Mouse (Mus musculus): ENCODE data around the gene Gna15. TPM values are rescaled to one million over a fixed set of nuclear protein-coding genes. Genes with fewer than 3 reads are reported as not detected.

Gna15 gene
- polyA plus RNA-seq, 1 experiment from 2014 or later: 1.0 TPM

DNA sequence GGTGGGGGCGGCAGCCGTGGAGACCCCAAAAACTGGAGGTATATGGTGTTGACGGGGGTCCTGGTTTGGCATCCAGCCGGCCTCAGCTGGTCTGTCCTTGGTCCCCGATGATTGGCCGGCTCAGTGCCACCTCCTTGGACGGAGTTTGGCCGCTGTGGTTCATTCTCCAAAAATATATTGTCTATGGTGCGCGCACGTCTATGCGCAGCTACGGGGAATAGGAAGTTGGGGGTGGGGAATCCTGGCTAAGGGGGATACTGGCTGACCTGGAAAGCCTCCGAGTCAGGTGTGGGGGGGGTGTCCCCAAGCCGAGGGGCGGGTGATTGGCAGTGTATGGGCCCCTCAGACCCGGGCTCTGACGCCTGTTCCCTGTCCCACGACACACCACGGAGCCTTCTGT lies 63.6 kb downstream of the Gna15 start:
- WGBS: 41% methylated on average over 20 of the region's 20 CpGs
- Histone ChIP-seq H3K36me3 (0 out of 2 replicates have a peak, but pooled peaks cover 3% of the 10 kb centered on the region), H3K4me3 (no peak overlapping the region), H3K4me1 (peaks cover 20% of the 10 kb centered on the region), H3K27me3 (peaks cover 95% of the 10 kb centered on the region), H3K9ac (replicated peaks) (no peak overlapping the region), H3K27ac (replicated peaks) (no peak overlapping the region), H3K9me3 (no peaks in the 10 kb centered on the region), H3K4me2 (replicated peaks) (no peak overlapping the region)
- no peak for ATAC-seq (ENCODE audit: low FRiP score, low read depth)

DNA sequence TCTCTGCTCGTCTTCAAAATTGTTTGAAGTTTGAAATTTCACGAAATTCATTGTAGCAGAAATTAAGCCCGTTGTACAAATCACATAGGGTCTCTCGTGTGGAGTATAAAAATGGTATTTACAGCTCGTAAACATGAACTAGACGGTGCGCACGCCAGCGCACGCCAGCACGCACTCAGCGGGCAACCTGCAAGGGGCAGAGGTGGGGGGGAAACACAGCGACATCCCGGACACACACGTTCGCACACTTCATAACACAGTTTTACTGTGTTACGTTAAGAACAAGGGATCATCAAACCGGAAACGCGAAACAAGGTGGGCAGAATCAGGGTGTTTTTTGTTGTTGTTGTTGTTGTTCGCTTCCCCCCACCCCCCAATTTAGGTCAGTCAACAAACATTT lies 64.6 kb downstream of the Gna15 start:
- Histone ChIP-seq H3K4me1 (peaks cover 10% of the 10 kb centered on the region; the same call in 1 of the 2 replicates), H3K27ac (replicated peaks) (no peak overlapping the region), H3K9me3 (no peaks in the 10 kb centered on the region), H3K4me3 (no peak overlapping the region), H3K4me2 (replicated peaks) (no peak overlapping the region), H3K36me3 (0 out of 2 replicates have a peak, but pooled peaks cover 3% of the 10 kb centered on the region), H3K27me3 (peaks cover 96% of the 10 kb centered on the region), H3K9ac (replicated peaks) (no peak overlapping the region)
- 74% methylated on average over 21 of the region's 21 CpGs for WGBS
- no peak for ATAC-seq (ENCODE audit: low FRiP score, low read depth)

DNA sequence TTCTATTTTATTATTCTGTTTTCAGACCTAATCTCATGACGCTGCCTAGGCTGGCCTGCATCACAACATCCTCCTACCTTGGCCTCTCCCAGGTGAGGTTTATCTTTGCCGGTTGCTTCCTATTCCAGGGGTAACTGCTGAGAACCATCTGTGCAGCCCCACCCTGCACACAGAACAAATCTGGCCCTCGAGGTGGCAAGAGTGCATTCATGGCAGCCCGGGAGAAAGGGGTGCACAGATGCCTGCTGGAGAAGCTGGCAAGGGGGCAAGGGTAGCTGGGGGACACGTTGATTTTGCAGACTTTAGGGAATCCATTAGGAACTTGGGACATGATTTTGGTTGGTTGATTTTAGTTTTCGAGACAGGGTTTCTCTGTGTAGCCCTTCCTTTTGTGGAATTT lies 65.8 kb downstream of the Gna15 start:
- no peak overlapping the region for H3K4me2 ChIP-seq (replicated peaks)
- 0 out of 2 replicates have a peak, but pooled peaks cover 3% of the 10 kb centered on the region for H3K36me3 ChIP-seq
- 0 out of 2 replicates have a peak, but pooled peaks cover 5% of the 10 kb centered on the region for H3K4me1 ChIP-seq
- ATAC-seq (ENCODE audit: low FRiP score, low read depth): no peak
- WGBS: 87% methylated on average over 6 of the region's 6 CpGs
- H3K27ac ChIP-seq (replicated peaks): no peak overlapping the region
- H3K9me3 ChIP-seq: no peaks in the 10 kb centered on the region
- no peak overlapping the region for H3K9ac ChIP-seq (replicated peaks)
- H3K27me3 ChIP-seq: peaks cover 96% of the 10 kb centered on the region
- H3K4me3 ChIP-seq: no peak overlapping the region

DNA sequence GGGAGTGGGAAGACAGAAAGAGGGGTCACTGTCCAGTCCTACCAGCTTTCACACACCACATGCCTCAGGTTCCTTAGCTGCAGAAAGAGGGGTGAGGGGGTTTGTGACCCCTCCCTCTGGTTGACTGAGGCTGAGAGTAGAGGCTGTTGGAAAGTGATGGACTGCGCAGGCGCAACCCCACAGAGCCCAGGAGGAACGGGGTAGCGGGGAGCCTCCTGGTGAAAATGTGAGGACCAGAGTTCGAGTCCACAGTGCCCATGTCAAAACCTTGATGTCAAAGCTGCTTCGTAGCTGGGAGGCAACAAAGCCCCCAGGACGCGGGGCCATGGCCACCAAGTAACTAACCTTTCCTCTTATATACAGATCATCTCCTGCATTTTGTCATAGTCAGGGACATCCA lies 66.4 kb downstream of the Gna15 start:
- no peaks in the 10 kb centered on the region for H3K9me3 ChIP-seq
- H3K4me3 ChIP-seq: no peak overlapping the region
- H3K27ac ChIP-seq (replicated peaks): no peak overlapping the region
- H3K4me1 ChIP-seq: 0 out of 2 replicates have a peak, but pooled peaks cover 5% of the 10 kb centered on the region
- no peak for ATAC-seq (ENCODE audit: low FRiP score, low read depth)
- no peak overlapping the region for H3K4me2 ChIP-seq (replicated peaks)
- WGBS: 84% methylated on average over 8 of the region's 8 CpGs
- peaks cover 96% of the 10 kb centered on the region for H3K27me3 ChIP-seq
- 0 out of 2 replicates have a peak, but pooled peaks cover 3% of the 10 kb centered on the region for H3K36me3 ChIP-seq
- H3K9ac ChIP-seq (replicated peaks): no peak overlapping the region

DNA sequence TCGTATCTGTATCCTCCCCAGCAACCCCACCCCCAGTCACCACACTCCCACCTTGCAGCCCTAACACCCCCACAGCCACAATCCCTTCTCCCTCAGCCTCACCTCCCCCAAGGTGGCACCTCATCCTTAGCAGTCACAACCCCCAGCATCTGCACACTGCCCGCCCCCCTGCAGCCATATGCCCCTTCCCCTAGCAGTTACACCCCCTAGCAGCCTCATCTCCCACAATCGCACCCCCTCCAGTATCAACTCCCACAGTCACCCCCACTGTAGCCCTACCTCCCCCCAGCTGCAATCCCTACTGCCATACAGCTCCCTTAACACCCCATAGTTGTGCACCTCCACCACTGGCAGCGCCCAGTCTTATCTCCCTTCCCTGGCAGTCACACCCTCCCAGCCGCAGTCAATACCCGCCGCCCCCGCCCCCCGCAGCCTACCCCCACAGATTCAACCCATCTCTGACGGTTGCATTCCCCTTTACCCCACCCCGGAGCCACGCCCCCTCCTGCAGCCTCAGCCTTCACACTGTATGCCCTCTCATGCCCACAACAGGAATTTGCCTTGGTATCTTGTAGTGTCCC lies 67.0 kb downstream of the Gna15 start:
- no peaks in the 10 kb centered on the region for H3K9me3 ChIP-seq
- 0 out of 2 replicates have a peak, but pooled peaks cover 4% of the 10 kb centered on the region for H3K4me1 ChIP-seq
- peaks cover 96% of the 10 kb centered on the region for H3K27me3 ChIP-seq
- ATAC-seq (ENCODE audit: low FRiP score, low read depth): no peak
- no peak overlapping the region for H3K4me3 ChIP-seq
- no peak overlapping the region for H3K27ac ChIP-seq (replicated peaks)
- no peak overlapping the region for H3K9ac ChIP-seq (replicated peaks)
- 56% methylated on average over 12 of the region's 12 CpGs for WGBS
- H3K36me3 ChIP-seq: 0 out of 2 replicates have a peak, but pooled peaks cover 3% of the 10 kb centered on the region
- H3K4me2 ChIP-seq (replicated peaks): no peak overlapping the region

DNA sequence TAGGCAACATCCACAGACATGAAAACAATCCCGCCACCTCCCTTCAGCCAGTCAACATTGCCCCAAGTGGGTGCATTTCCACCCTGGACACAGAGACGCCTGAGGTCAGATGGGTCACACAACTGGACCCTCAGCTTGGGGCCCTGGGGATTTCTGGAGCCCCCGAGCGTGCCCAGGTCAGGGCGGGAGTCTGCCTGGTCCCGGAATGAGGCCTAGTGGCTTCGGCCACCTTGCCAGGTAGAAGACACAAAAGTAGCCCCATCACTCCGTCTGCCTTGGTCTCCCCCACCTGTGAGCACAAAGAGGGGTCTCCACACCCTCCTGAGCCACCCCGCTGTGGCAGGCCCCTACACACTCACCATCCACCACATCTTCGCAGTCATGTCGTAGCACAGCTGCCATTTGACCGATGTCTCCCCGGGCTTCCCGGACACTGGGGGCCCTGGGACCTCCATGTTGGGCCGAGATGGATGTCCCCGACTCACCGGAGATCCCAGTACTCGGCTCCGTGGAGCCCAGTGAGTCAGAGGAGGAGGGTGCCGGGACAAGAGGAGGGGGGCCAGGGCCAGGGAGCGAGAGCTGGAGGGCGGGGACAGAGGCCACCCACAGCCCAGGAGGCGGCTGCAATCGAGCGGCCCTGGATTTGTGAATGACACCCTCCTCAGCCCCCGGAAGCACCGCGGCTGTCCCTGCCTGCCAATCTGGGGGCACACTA lies 68.7 kb downstream of the Gna15 start, which contains the start of gene Nfic:
Gene Nfic (minus strand): TSS at position 455 of the 715 bp plus-strand sequence.
- Histone ChIP-seq H3K9me3 (no peaks in the 10 kb centered on the region), H3K4me3 (no peak within 1 kb of the TSS), H3K36me3 (no peaks in the 10 kb centered on the region), H3K27me3 (peaks cover 95% of the 10 kb centered on the region), H3K9ac (replicated peaks) (no peak within 1 kb of the TSS), H3K4me1 (0 out of 2 replicates have a peak, but pooled peaks cover 2% of the 10 kb centered on the region), H3K4me2 (replicated peaks) (no peak within 1 kb of the TSS), H3K27ac (replicated peaks) (no peak within 1 kb of the TSS)
- ATAC-seq (ENCODE audit: low FRiP score, low read depth): no peak
- WGBS: 69% methylated on average over 28 of the region's 28 CpGs

DNA sequence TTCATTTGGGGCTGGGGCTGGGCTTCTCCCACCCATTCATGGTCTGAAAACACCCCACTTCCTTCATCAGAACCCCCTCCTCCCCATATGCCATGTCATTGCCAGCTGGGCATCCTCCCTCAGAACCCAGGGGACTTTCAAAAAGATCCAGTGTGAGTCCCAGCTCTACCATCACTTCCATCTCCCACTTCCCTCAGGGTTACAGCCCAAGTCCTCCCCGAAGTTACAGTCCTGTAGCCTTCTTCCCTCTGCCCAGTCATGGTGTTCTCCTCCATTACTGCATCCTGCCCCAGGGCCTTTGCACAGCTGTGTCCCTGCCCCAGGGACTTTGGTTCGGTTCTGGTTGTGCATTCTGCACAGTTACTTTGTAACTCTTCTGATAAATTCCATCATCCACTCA lies 69.9 kb downstream of the Gna15 start:
- peaks cover 85% of the 10 kb centered on the region for H3K27me3 ChIP-seq
- H3K27ac ChIP-seq (replicated peaks): no peak overlapping the region
- H3K9me3 ChIP-seq: no peaks in the 10 kb centered on the region
- ATAC-seq (ENCODE audit: low FRiP score, low read depth): no peak
- H3K4me2 ChIP-seq (replicated peaks): no peak overlapping the region
- H3K9ac ChIP-seq (replicated peaks): no peak overlapping the region
- no peaks in the 10 kb centered on the region for H3K36me3 ChIP-seq
- no peaks in the 10 kb centered on the region for H3K4me1 ChIP-seq
- H3K4me3 ChIP-seq: no peak overlapping the region
- 82% methylated on average over 2 of the region's 2 CpGs for WGBS

DNA sequence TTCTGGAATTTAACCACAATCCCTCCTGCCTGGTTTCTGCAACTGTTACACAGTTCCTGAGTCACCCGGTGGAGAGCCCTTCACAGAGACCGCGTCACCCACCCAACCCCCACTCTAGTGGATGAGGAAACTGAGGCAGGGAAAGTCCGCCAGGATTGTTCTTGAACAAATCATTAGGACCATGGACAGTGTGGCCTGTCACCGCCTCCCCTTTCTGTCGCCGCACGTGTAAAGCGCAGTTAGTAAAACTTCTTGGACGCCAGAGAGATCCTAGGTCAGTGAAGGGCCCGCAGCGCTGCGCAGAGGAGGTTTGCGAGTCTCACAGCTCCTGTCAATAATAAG lies 71.1 kb downstream of the Gna15 start:
- H3K9me3 ChIP-seq: no peaks in the 10 kb centered on the region
- no peaks in the 10 kb centered on the region for H3K36me3 ChIP-seq
- no peak overlapping the region for H3K27ac ChIP-seq (replicated peaks)
- H3K27me3 ChIP-seq: peaks cover 75% of the 10 kb centered on the region
- no peak overlapping the region for H3K9ac ChIP-seq (replicated peaks)
- ATAC-seq (ENCODE audit: low FRiP score, low read depth): no peak
- no peaks in the 10 kb centered on the region for H3K4me1 ChIP-seq
- 3% methylated on average over 14 of the region's 14 CpGs for WGBS
- H3K4me3 ChIP-seq: no peak overlapping the region
- no peak overlapping the region for H3K4me2 ChIP-seq (replicated peaks)

Small RNA genes lying within 50 kb of the gene (microRNA-seq; reads per million reads assigned to microRNA genes)
- not detected for gene Gm25595

Other genes starting within 250 kb of the Gna15 start
- 6.6 and 7.5 TPM in 2 replicates for gene Tjp3, start 232.6 kb downstream of the Gna15 start, polyA plus RNA-seq (2016; fragmentation: Nextera tagmentation; extraction: Ambion mirVana)
- gene Pip5k1c, start 231.3 kb downstream of the Gna15 start, polyA plus RNA-seq (2016; fragmentation: Nextera tagmentation; extraction: Ambion mirVana): 89.9 and 92.6 TPM in 2 replicates
- 58.8 and 60.5 TPM in 2 replicates for gene Cactin, start 203.1 kb downstream of the Gna15 start, polyA plus RNA-seq (2016; fragmentation: Nextera tagmentation; extraction: Ambion mirVana)
- gene Tbxa2r, start 195.5 kb downstream of the Gna15 start, polyA plus RNA-seq (2016; fragmentation: Nextera tagmentation; extraction: Ambion mirVana): 3.7 and 4.4 TPM in 2 replicates
- not detected in 2 replicates for gene Gipc3, start 181.0 kb downstream of the Gna15 start, polyA plus RNA-seq (2016; fragmentation: Nextera tagmentation; extraction: Ambion mirVana)
- 90.8 and 97.9 TPM in 2 replicates for gene Hmg20b, start 173.7 kb downstream of the Gna15 start, polyA plus RNA-seq (2016; fragmentation: Nextera tagmentation; extraction: Ambion mirVana)
- 12.0 and 13.7 TPM in 2 replicates for gene Mfsd12, start 166.7 kb downstream of the Gna15 start, polyA plus RNA-seq (2016; fragmentation: Nextera tagmentation; extraction: Ambion mirVana)
- 0.34 and 0.92 TPM in 2 replicates for gene 4930404N11Rik, start 158.4 kb downstream of the Gna15 start, polyA plus RNA-seq (2016; fragmentation: Nextera tagmentation; extraction: Ambion mirVana)
- gene Fzr1, start 145.7 kb downstream of the Gna15 start, polyA plus RNA-seq (2016; fragmentation: Nextera tagmentation; extraction: Ambion mirVana): 135 and 139 TPM in 2 replicates
- gene Dohh, start 139.8 kb downstream of the Gna15 start, polyA plus RNA-seq (2016; fragmentation: Nextera tagmentation; extraction: Ambion mirVana): 63.5 and 67.2 TPM in 2 replicates
- gene Gm48551, start 139.8 kb downstream of the Gna15 start, polyA plus RNA-seq (2016; fragmentation: Nextera tagmentation; extraction: Ambion mirVana): 4.2 and 5.5 TPM in 2 replicates
- 0.50 and 2.3 TPM in 2 replicates for gene Gm48552, start 135.2 kb downstream of the Gna15 start, polyA plus RNA-seq (2016; fragmentation: Nextera tagmentation; extraction: Ambion mirVana)
- 2.1 and 2.8 TPM in 2 replicates for gene Smim24, start 131.2 kb downstream of the Gna15 start, polyA plus RNA-seq (2016; fragmentation: Nextera tagmentation; extraction: Ambion mirVana)
- gene Nfic, start 68.6 kb downstream of the Gna15 start, polyA plus RNA-seq (2016; fragmentation: Nextera tagmentation; extraction: Ambion mirVana): 14.7 and 19.7 TPM in 2 replicates
- gene Celf5, start 41.5 kb downstream of the Gna15 start, polyA plus RNA-seq (2016; fragmentation: Nextera tagmentation; extraction: Ambion mirVana): 37.1 and 44.4 TPM in 2 replicates
- 66.9 and 68.3 TPM in 2 replicates for gene Ncln, start 27.8 kb downstream of the Gna15 start, polyA plus RNA-seq (2016; fragmentation: Nextera tagmentation; extraction: Ambion mirVana)
- 0.41 and 0.77 TPM in 2 replicates for gene S1pr4, start 24.1 kb downstream of the Gna15 start, polyA plus RNA-seq (2016; fragmentation: Nextera tagmentation; extraction: Ambion mirVana)
- 70.9 and 72.6 TPM in 2 replicates for gene Gna11, start 21.0 kb upstream of the Gna15 start, polyA plus RNA-seq (2016; fragmentation: Nextera tagmentation; extraction: Ambion mirVana)
- 524 and 532 TPM in 2 replicates for gene Aes, start 35.3 kb upstream of the Gna15 start, polyA plus RNA-seq (2016; fragmentation: Nextera tagmentation; extraction: Ambion mirVana)
- 17.8 and 17.9 TPM in 2 replicates for gene Tle2, start 50.3 kb upstream of the Gna15 start, polyA plus RNA-seq (2016; fragmentation: Nextera tagmentation; extraction: Ambion mirVana)
- gene Tle6, start 76.8 kb upstream of the Gna15 start, polyA plus RNA-seq (2016; fragmentation: Nextera tagmentation; extraction: Ambion mirVana): 2.9 and 5.1 TPM in 2 replicates
- 2.5 and 2.6 TPM in 2 replicates for gene BC025920, start 82.0 kb upstream of the Gna15 start, polyA plus RNA-seq (2016; fragmentation: Nextera tagmentation; extraction: Ambion mirVana)
- 52.8 and 54.1 TPM in 2 replicates for gene Sirt6, start 103.6 kb upstream of the Gna15 start, polyA plus RNA-seq (2016; fragmentation: Nextera tagmentation; extraction: Ambion mirVana)
- gene Ankrd24, start 104.3 kb upstream of the Gna15 start, polyA plus RNA-seq (2016; fragmentation: Nextera tagmentation; extraction: Ambion mirVana): 6.3 and 7.4 TPM in 2 replicates
- 4.8 and 5.1 TPM in 2 replicates for gene Gm10778, start 124.8 kb upstream of the Gna15 start, polyA plus RNA-seq (2016; fragmentation: Nextera tagmentation; extraction: Ambion mirVana)
- gene Zfp433, start 180.6 kb upstream of the Gna15 start, polyA plus RNA-seq (2016; fragmentation: Nextera tagmentation; extraction: Ambion mirVana): 18.2 and 21.1 TPM in 2 replicates
- gene Gm3055, start 246.9 kb upstream of the Gna15 start, polyA plus RNA-seq (2016; fragmentation: Nextera tagmentation; extraction: Ambion mirVana): 15.4 and 15.8 TPM in 2 replicates

Data from midbrain, embryonic 12.5 days (tissue).